Comparison of ENCODE assay signal across 23 mouse cellular contexts in genomic region chr4:98603131-98603530, GRCm38 (mm10).
"Had no signal": no experiment of that assay in that cellular context is flagged by ENCODE, and none has a peak within 500 bp of the region (broad histone marks: within the 10 kb centered on the region; RNA-seq: fewer than 3 reads in every experiment).

No protein-coding gene starts in this region.

- ATAC-seq: intestine, embryonic 15.5 days; liver, postnatal 0 days; lung, postnatal 0 days had no signal

- H3K4me1 ChIP-seq: intestine, embryonic 15.5 days; kidney, embryonic 15.5 days; midbrain, embryonic 10.5 days; stomach, embryonic 15.5 days had no signal

- H3K9ac ChIP-seq: intestine, embryonic 15.5 days; kidney, embryonic 15.5 days; limb, embryonic 15.5 days; liver, embryonic 14.5 days; liver, postnatal 0 days; lung, embryonic 14.5 days; neural tube, embryonic 12.5 days; neural tube, embryonic 15.5 days; stomach, embryonic 15.5 days had no signal

- H3K36me3 ChIP-seq: intestine, embryonic 15.5 days; kidney, embryonic 15.5 days; limb, embryonic 15.5 days; midbrain, embryonic 10.5 days; neural tube, embryonic 12.5 days; neural tube, embryonic 15.5 days; stomach, embryonic 15.5 days had no signal

- H3K27me3 ChIP-seq: intestine, embryonic 15.5 days; kidney, embryonic 15.5 days; limb, embryonic 15.5 days; neural tube, embryonic 12.5 days; neural tube, embryonic 15.5 days; stomach, embryonic 15.5 days had no signal

- DNase-seq: kidney, adult 11 months; kidney, adult 8-10 months; kidney, postnatal 25 days; layer of hippocampus, adult 9-11 months; liver, postnatal 0 days; lung, embryonic 14.5 days; midbrain, embryonic 14.5 days; right cerebral cortex, adult 18-20 months; right cerebral cortex, postnatal 25 days; spleen, adult 18-20 months; thymus, postnatal 14 days had no signal

- H3K4me3 ChIP-seq: intestine, embryonic 15.5 days; kidney, embryonic 15.5 days; layer of hippocampus, adult 2 months; limb, embryonic 15.5 days; midbrain, embryonic 10.5 days; neural tube, embryonic 12.5 days; neural tube, embryonic 15.5 days; stomach, embryonic 15.5 days had no signal

- H3K4me2 ChIP-seq: intestine, embryonic 15.5 days; kidney, embryonic 15.5 days; limb, embryonic 15.5 days; liver, embryonic 11.5 days; lung, embryonic 14.5 days; neural tube, embryonic 12.5 days; neural tube, embryonic 15.5 days; stomach, embryonic 15.5 days had no signal

- H3K9me3 ChIP-seq: intestine, embryonic 15.5 days; kidney, embryonic 15.5 days; limb, embryonic 15.5 days; midbrain, embryonic 10.5 days; neural tube, embryonic 12.5 days; neural tube, embryonic 15.5 days; stomach, embryonic 15.5 days had no signal

- H3K27ac ChIP-seq: intestine, embryonic 15.5 days; kidney, embryonic 15.5 days; layer of hippocampus, adult 2 months; limb, embryonic 15.5 days; liver, embryonic 14.5 days; macrophage; midbrain, embryonic 10.5 days; neural tube, embryonic 12.5 days; neural tube, embryonic 15.5 days; stomach, embryonic 15.5 days had no signal
